Mouse (Mus musculus): Measurements from ENCODE around the gene Nol9.

GRCm38 (mm10) chr4:152068166-152068724, 29.1 kb downstream of the Nol9 start:
- no peak for TF ChIP-seq TAL1 (conservative IDR thresholded peaks at IDR 0.05; ENCODE audit: low read depth, low read length)
- TF ChIP-seq CTCF (IDR thresholded peaks at IDR 0.05; ENCODE audit: low read depth, low read length) = no peak
